Mouse (Mus musculus): ENCODE data around the gene Naxe.

DNA sequence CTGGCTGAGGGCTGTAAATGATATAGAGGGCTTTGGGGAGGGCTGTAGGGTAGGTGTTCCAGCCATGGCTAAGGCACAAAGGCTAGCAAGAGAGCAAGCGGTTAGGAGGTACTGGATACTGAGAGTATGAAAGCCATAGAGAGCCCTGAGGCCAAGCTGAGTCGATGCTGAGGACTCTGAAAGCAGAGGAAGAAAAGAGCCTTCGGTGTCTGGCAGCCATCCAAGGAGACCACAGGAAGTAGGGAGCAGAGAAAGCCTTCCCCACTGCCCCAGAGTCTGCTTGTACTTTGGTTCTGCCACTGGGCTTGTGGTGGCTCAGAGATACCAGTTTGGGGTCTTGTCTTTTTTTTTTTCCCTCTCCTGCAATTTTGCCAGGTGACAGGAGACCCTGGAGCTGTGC is 42.0 kb upstream of the Naxe start:
- TF ChIP-seq CTCF (IDR thresholded peaks at IDR 0.05; ENCODE audit: low read depth, low read length) = no peak
- TF ChIP-seq POLR2A (IDR thresholded peaks at IDR 0.05; ENCODE audit: borderline replicate concordance, low read depth, low read length) = no peak
